Mouse (Mus musculus) cerebellum, adult 2 months (tissue): ENCODE measurements around the gene Kpna2.
"Not testable (repeated sequence)": the region's sequence is repeated elsewhere in the genome, so short reads cannot be mapped to it uniquely, and the experiment has no call there.

Experiments used
- CTCF ChIP-seq: fragments of 200-500 bp; IDR thresholded peaks from 2 replicates; pipeline ENCODE4 v1.5.1; 2011; ENCODE audit warnings: low read depth, mild to moderate bottlenecking, control low read depth, low read length, moderate library complexity, borderline replicate concordance; ENCODE audit not compliant: insufficient read depth
- POLR2A ChIP-seq: fragments of 200-500 bp; IDR thresholded peaks from 2 replicates; pipeline ENCODE4 v1.6.1; 2011; ENCODE audit warnings: low read length, control low read depth, borderline replicate concordance; ENCODE audit not compliant: insufficient read depth

GRCm38 (mm10) chr11:106996492-106996891 lies 2.8 kb downstream of the Kpna2 start:
- TF ChIP-seq CTCF, POLR2A: not testable (repeated sequence)
